Mouse (Mus musculus): ENCODE measurements at regions not wholly inside any gene's neighbourhood (a gene's known extent, or its start where the extent isn't known, plus 50 kb on each side); places are given as distances from the start of the nearest gene placed in this dataset.

- DNase-seq (ENCODE audit: low spot score) = no peak
Observed at GRCm38 (mm10) chr3:136993473-136993872, 323.5 kb downstream of the Ppp3ca start.

- peak; percentile 32 for DNase-seq (ENCODE audit: low spot score)
Observed at GRCm38 (mm10) chr3:136994361-136995083, 324.6 kb downstream of the Ppp3ca start.

- DNase-seq (ENCODE audit: low spot score) = no peak
Observed at GRCm38 (mm10) chr3:136995611-136996335, 325.8 kb downstream of the Ppp3ca start.

GRCm38 (mm10) chr3:136996381-136996895, 326.5 kb downstream of the Ppp3ca start:
- no peak for DNase-seq (ENCODE audit: low spot score)

- DNase-seq (ENCODE audit: low spot score) = no peak
Observed at GRCm38 (mm10) chr3:137011551-137011950, 329.3 kb upstream of the Emcn start.

- no peak for DNase-seq (ENCODE audit: low spot score)
Observed at GRCm38 (mm10) chr3:137014686-137015085, 326.2 kb upstream of the Emcn start.

GRCm38 (mm10) chr3:137015199-137015598, 325.7 kb upstream of the Emcn start:
- no peak for DNase-seq (ENCODE audit: low spot score)

GRCm38 (mm10) chr3:137019971-137020634, 320.8 kb upstream of the Emcn start:
- peak; percentile 13 for DNase-seq (ENCODE audit: low spot score)

GRCm38 (mm10) chr3:137029546-137029945, 311.3 kb upstream of the Emcn start:
- no peak for DNase-seq (ENCODE audit: low spot score)

GRCm38 (mm10) chr3:137032802-137033201, 308.1 kb upstream of the Emcn start:
- DNase-seq (ENCODE audit: low spot score) = no peak

- DNase-seq (ENCODE audit: low spot score) = no peak
Observed at GRCm38 (mm10) chr3:137039638-137040037, 301.2 kb upstream of the Emcn start.

GRCm38 (mm10) chr3:137056544-137057224, 284.2 kb upstream of the Emcn start:
- DNase-seq (ENCODE audit: low spot score) = no peak

- peak; percentile 88 for DNase-seq (ENCODE audit: low spot score)
Observed at GRCm38 (mm10) chr3:137057225-137057910, 283.5 kb upstream of the Emcn start.

GRCm38 (mm10) chr3:137057911-137058260, 283.0 kb upstream of the Emcn start:
- no peak for DNase-seq (ENCODE audit: low spot score)

GRCm38 (mm10) chr3:137062067-137062466, 278.8 kb upstream of the Emcn start:
- DNase-seq (ENCODE audit: low spot score) = no peak

GRCm38 (mm10) chr3:137067336-137067735, 273.5 kb upstream of the Emcn start:
- DNase-seq (ENCODE audit: low spot score) = no peak

- no peak for DNase-seq (ENCODE audit: low spot score)
Observed at GRCm38 (mm10) chr3:137069334-137069733, 271.5 kb upstream of the Emcn start.

- no peak for DNase-seq (ENCODE audit: low spot score)
Observed at GRCm38 (mm10) chr3:137077718-137078599, 262.9 kb upstream of the Emcn start.

- no peak for DNase-seq (ENCODE audit: low spot score)
Observed at GRCm38 (mm10) chr3:137078600-137078975, 262.3 kb upstream of the Emcn start.

GRCm38 (mm10) chr3:137086896-137087295, 254.0 kb upstream of the Emcn start:
- DNase-seq (ENCODE audit: low spot score) = peak; percentile 13

Data from layer of hippocampus, adult 11-12 months (tissue).